Mouse (Mus musculus) c-Kit-positive CD71-positive TER-119-positive erythroid progenitor cells, embryonic 14.5 days (primary cell): ENCODE data around the gene Ccn5.
A peak's percentile ranks its signal among the peaks of the same experiment; 100 is the strongest.

ENCODE experiments used
- DNase-seq: peaks from one replicate; pipeline ENCODE4 v3.0.0-alpha.2; 2013; ENCODE audit warnings: low spot score

Ccn5 gene

DNA sequence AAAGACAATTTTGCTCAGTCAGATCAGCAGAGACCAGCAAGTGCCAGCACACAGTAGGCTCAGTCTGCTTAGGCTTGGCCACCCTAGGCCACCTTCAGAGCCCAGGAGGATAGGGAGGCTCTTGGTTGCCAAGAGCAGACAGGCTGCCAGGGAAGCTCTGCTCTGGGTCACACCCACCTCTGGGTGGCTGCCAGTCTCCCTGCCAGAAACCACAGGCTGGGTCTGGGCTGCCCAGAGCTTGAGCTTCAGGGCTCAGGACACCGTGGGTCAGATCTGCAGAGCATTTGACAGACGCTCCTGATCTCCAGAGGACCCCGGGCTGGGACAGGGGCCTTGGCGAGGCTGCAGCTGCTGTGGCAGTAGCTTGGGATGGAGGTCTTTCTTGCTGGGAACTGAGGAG is at the start of gene Ccn5:
Gene Ccn5, plus strand, starts transcription at position 255 of the 400 bp plus-strand sequence.
- DNase-seq = no peak

DNA sequence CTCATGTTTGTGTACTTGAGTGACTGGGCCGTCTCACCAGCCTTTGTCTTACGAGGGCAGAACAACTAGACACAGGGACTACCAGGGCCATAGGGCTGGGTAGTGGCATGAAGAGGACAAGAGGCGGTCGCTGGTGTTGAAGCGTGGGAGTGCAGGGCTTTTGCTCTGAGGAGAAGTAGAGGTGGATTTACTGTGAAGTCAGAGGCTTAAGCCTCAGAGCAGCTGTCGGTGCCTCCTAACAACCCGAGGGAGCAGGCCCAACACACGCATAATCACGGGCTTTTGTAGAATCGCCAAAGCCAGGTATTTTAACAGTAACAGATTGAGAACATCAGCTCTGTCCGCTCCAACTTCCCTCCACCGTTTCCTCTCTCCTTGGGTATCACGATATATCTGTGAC is 44.0 kb upstream of the Ccn5 start:
- no peak for DNase-seq

DNA sequence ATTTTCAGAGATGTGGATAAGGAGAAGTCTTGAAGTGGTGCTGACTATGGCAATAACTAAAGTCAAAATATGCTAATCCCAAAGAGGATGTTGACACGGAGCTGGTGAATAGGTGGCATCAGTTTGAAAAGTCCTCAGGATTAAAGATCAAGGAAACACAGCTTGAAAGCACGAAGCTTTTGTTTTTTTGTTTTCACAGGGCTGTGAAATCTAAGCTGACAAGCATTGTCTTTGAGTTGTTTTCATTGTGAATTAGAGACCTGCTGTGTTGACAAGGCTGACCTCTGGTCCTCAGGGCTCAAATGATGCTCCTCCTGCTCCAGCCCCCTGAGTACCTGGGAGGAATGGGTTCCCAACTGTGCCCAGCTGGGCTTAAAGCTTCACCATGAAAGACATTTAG is 43.6 kb upstream of the Ccn5 start:
- DNase-seq = no peak

DNA sequence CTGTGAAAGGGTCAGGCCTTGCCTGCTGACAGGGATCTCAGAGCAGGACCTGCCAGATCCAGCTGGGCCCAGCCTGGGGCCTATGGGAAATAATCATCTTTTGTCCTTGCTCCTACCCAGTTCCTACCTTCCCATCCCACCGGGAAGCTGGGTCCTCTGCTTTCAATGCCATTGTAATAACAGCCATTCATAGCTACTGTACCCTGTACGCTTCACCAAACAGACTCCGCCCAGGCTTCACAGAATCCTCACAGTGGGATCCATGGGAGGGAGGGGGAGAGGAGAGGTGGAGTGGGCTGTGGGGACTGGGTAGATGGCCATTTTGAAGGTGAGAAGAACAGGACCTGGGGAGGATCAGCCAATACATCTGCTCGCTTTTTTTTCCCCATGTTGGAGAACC is 41.8 kb upstream of the Ccn5 start:
- no peak for DNase-seq

DNA sequence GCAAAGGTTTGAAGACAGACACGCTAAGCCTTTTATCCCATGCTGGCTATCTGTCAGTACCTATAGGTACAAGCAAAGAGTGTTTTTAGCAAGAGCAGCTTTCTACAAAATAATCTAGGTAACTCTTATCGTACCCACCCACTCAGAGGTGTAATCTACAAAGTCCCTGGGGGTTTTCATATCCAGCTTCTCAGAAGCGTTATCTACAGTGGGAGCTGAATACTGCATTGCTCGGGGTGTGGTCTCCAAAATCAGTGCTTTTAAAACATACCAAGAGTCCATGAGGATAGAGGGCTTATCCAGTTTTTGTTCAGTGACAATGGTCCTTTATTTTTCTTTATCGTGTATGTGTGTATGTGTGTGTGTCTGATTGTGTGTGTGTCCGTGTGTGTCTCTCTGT is 37.3 kb upstream of the Ccn5 start:
- no peak for DNase-seq

DNA sequence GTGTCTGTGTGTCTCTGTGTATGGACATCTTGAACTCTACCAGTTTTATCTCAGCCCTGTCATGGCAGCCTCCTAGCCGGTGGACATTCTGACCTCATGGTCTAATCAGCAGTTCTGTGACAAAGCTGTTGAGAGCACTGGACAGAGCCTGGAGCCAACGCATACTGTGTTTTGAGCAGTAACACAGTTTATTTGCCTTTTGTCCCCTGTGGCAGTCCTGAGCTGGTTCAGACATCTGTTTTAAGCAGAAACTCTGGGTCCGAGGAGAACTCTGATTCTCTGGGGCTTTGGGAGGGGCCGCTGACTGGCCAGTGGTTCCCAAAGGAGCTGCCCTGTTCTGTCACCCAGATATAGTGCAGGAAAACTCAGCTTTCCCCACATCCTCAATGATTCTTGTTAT is 36.8 kb upstream of the Ccn5 start:
- DNase-seq = no peak

DNA sequence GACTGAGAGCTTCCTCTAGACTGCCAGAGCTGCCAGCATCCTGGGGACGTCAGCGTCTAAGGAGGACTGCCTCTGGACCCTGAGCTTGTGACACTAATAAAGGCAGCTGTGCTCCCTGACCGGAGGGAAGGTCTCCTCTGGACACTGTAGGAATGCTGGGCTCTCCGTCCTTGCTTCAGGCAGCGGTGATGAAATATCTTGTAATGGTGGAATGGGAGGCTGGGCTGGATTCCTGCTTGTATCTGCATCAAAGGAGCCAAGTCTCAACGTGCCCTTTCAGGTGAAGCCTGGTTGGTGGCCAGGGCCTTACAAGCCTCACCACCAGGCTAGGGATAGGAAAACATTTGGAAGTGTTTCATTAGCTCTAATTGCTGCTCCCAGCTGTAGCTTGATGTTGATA is 33.6 kb upstream of the Ccn5 start:
- no peak for DNase-seq

DNA sequence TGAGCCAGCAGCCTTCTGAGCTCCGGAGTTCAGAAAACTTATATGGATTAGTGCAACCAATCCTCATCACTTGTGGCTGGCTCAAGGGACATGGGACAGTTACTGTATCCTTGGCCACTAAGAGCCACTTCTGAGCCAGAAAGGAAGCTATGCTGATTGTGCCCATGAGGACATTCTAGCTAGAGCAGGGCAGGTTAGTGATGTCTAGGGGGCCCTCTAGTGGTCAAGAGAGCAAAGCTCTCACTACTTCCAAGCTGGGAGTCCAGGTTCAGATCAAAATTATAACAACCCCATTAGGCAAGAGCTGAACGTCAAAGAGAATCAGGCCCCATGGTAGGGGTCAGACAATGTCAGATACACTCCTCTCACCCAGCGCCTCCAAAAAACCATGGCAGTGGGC is 33.0 kb upstream of the Ccn5 start:
- DNase-seq = peak; percentile 50

DNA sequence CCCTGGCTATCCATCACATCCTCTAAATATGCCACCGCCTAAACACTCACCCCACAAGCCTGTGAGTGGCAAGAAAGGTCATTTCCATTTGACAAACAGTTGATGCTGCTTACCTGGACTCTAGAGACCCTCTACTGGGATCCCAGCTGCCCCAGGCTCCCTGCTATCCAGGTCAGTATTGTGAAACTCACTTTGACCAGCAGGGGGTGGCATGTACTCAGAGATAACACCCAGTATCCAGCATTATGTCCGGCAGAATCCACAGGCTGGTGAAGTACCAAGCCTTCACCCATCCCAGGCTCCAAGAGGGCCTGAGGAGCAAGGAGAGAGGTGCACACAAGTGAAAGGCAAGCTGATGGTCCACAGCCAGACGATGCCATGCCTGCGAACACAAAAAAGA is 32.2 kb upstream of the Ccn5 start:
- peak; percentile 16 for DNase-seq

DNA sequence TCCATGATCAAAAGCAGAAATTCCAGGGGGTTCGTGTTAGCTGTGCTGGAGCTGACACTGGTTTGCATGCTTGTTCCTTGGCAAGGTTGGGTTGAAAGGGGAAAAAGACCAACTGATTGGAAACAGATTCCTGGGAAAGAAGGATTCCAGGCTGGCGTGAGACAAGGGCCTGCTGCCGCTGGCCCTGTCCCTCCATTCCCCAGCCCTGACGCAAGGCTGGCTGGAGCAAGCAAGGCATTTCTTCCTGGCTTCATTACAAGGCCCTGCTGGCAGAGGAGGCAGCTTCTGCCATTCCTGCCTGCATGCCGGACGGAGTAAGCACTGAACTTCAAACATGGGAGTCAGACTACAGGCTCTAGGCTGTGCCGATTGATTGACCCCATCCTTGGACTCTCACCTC is 22.2 kb upstream of the Ccn5 start:
- no peak for DNase-seq

DNA sequence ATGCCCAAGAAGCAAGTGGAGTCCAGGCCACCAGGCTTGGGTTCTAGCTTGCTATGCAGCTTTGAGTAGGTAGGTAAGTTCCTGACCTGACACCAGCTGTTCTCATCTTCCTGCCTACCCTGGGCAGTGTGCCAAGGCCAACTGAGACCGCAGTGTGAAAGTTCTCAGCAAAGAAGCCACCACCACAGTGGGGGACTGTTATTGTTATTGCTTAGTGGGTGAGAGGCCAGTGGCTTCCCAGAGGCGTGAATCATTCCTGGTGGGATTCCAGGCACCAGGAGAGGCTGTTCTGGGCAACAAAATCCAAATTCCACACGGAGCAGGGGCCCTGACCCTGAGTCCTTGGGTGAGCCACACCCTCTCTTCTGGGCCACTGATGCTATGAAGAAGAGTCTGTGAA is 19.8 kb upstream of the Ccn5 start:
- DNase-seq = no peak

DNA sequence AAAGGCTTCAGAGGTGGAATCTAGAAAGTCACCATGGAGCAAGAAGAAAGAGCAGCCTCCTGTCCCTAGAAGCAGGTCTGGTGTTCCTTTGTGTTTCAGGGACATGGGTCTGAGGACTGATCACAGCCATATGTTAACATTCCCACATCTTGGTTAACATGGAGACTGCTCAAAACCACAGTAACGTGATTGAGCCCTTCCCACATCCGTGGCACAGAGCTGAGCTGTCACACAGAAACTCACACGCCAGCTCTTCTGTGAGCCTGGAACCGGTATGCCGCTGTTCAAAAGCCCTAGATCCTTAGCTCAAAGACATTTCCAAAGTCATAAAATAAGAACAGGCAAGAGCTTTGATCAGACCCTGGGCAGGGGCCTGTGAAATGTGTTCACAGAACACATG is 19.3 kb upstream of the Ccn5 start:
- DNase-seq = no peak

DNA sequence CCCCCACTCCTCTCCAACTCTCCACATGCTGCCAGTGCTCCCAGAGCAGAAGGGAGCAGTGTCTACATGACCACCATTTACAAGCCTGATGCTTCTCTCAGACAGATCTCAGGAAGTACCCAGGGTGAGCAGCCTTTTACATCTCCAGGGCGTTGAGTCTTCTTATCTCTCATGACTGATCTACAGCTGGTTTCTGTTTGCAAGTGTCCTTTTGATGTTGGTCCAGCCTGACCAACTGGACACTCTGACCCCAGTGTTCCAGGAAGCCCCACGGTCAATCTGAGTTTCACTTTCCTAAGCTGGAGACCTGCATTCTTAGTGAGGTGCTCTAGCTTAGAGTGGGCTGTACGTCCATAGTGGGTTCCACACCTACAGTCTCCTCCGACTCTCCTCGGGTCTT is 16.8 kb upstream of the Ccn5 start:
- no peak for DNase-seq

DNA sequence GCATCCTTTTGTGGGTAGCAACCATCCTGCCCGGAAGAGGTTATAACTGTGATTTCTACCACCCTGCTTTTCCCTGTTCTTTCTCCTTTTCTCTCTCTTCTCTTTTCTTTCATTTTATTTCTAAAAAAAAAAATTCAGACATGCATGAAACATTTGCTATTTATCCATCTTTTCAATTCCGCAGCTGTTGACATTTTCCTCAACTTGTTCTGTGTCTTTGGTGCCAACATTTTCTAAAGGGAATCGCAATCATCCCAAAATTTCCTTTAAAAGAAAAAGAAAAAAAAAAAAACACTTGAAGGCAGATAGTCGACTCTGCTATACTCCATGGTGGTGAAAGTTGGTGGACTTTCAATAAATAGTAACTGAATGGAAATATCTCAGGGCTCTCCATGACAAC is 11.5 kb upstream of the Ccn5 start:
- no peak for DNase-seq

DNA sequence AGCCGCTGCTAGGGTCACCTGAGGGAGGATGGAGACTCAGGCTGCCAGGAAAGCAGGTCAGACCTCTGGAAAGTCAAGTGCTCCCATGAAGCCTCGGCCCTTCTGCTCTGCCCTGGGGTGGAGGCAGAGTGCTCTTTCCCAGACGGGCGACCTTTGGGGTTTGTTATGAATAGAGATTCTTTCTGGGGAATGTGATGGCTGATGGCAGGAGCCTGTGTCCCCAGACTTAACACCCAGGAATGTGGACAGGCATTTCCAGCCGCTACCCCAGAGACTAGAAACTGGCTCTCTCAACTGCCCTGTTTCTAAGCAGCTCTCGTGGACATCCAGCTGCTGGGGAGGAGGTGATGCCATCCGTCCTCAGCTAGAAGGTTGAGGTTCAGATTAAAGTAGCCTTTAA is 11.0 kb upstream of the Ccn5 start:
- no peak for DNase-seq

DNA sequence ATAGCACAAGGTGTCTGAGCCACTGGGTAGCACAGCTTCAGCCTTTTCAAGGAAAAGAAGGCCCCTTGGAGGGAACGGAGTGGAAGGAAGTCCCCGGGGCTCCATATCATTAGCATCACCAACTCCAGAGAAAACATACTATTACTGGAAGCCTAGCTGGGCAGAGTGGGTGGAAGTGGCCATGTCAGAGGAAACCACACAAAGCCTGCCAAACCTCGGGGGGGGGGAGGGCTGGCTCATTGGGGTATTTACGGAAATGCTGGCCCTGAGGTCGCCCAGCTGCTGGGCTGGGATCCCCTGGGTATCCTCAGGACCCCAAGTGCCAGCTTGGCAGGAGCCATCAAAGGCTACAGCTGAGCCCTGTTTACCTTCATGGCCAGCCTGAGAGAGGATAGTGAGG is 7.6 kb upstream of the Ccn5 start:
- no peak for DNase-seq

DNA sequence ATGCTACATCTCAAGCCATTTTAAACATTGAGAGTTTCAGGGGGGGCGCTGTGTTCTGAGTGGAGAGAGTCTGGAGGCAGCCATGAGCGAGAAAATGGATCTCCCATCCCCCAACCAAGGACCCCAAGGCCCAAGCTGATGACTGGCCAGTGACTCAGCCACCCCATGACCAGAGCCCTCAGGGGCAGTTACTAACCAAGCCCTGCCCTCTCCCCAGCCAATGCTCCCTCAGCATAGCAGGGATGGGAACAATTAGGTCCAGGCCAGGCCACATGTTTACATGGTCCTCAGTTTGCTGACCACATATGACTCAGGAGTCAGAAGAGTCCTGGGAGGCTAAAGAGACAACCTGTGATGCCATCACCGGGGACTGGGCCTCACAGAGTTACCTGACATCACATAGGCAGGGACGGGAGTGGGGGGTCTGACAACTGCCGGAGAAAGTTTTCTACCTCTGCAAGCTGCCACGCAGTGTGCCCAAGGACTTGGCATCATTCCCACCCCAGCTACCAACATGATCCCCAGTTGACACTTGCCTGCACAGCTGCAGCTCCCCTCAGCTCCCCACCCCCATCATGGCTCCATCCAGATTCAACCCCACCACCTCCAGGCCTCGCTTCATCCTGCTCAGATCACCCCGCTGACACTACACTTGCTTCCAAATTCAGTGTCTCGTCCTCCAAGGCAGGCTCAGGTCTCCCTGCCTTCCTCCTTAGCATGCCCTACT is 5.8 kb upstream of the Ccn5 start:
- DNase-seq = no peak

DNA sequence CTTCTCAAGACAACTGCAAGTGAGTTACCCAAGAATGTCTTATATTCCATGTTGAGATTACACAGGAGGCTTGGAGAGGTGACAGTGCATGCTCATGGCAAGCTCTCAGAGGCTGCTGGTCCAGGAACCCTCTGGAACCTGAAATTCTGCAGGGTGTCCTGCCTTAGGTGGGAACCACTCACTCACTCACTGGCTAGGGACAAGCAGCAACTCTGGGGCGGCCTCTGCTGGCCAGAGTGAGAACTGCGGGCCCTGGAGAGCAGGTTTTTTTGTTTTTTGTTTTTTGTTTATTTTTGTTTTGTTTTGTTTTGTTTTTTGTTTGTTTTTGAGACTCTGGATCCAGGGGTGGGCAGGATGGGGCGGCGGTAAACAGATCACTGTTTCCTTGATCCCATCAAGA is 2.6 kb downstream of the Ccn5 start:
- DNase-seq = peak; percentile 35

DNA sequence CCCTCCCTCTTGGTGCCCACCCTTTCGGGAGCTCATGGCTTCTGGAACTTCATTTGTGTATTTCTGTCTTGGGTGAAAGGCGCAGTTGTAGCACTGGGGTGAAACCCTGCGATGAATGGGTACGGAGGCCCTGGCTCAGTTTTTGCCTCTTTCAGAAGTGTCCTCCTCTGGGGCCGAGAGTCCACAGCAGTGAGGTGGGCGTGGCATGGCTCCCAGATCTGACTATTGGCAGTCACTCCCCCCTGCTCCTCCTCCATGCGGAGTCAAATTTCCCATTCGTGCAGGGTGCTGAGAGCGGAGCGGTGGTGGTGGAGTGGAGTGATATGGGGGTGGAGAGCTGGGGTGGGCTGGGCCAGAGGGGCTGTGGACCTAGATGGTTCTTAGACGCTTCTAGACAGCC is 3.1 kb downstream of the Ccn5 start:
- no peak for DNase-seq

DNA sequence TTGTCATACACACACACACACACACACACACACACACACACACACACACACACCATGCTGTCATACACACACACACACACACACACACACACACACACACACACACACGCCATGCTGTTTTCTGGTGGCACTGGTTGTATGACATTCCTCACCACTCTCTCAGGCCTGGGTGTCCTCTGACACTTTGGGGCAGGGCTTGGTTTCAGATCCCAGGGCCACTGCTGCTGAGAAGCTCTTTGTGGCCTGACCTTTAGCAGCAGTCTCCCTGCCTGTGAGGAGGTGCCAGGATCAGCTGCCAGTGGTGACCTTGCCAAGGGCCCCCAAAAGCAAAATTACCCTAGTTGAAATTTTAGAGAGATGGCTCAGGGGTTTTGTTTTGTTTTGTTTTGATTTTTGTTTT is 5.2 kb downstream of the Ccn5 start:
- DNase-seq = no peak

DNA sequence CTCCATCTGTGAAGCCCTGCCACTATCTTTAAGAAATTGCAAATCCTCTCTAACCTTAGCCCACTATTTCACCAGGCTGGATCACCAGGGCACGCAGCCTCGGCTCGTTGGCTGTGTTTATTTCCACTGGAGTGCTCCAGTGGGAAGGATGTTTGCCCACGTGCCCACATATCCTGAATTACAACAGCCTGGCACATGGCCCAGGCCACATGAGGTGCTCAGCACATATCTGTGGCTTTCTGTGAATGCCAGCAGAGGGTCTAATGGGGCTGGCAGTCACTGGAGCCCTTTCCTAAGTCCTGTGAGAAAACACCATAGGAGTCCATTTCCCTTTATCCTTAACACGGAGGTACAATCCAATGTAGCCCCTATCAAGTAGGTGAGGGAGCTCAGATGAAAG is 5.8 kb downstream of the Ccn5 start:
- DNase-seq = no peak

DNA sequence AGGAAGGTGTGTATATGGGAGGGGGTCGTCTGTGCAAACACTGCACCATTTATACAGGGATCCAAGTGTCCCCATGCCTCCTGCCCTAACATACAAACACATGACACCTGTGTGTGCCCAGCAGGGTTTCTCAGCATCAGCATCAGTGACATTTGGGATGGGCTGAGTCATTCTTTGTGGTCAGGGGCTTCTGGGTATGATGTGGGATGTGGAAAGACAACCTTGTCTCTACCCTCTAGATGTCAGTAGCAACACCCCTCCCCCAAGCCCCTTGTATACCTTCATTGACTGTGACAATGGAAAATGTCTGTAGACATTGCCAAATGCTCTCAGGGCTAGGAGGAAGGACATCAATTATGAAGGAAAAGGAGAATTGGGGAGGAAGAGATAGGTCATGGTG is 10.5 kb downstream of the Ccn5 start:
- no peak for DNase-seq

DNA sequence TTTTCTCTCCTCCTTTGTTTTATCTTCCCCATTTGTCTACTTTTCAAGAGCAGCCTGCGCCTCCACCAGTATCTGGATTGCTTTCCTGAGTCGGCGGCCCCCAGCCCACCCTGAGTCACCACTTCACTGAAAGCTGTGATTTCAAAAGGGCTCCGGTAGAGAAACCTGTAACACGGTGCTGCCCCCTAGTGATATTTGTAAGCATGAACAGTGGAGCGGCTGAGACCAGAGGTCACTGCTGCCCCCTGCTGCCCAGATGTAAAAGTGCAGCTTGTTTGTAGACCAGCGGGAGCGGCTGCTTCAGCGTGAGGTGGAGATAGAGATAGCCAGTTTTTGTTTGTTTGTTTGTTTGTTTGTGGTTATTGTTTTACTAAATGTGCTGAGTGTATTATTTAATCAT is 17.4 kb downstream of the Ccn5 start:
- peak; percentile 64 for DNase-seq

DNA sequence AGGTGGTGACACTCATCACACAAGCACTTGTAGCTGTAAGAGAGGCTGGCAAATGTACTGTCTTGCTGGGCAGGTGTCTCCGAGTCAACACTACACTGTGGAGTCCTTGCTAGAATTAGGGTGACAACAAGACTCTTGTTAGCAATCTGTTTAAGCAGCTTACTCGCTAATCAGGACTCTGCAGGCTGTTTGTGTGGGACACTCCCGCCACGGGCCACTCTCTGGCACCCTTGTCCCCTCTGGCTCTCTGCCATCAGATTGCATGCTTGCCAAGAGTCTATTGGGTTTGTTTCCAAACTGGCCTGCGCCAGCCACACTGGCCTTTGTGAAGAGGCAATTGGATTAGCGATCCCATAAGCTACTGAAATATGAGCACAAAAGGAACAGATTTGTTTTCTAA is 18.9 kb downstream of the Ccn5 start:
- DNase-seq = no peak

DNA sequence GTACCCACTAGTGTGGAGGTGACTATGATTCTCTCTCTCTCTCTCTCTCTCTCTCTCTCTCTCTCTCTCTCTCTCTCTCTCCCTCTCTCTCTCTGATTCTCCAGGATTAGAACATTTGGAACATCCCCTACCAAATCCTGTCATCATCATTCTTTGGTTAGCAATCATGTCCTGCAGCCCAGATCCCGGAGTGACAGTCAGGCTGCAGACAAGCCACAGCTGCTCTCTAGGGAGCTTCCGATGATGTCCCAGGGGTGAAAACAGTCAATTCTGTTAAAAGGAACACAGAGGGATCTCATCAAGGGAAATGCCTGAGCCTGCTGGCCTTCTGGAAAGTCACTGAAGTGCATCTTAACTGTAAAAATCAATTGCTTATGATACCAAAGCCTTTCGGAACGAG is 21.4 kb downstream of the Ccn5 start:
- DNase-seq = no peak
